Mouse (Mus musculus) liver, postnatal 0 days (tissue): ENCODE measurements around the gene Arhgdia.

ENCODE experiments used
- CTCF ChIP-seq: sonication (generic); IDR thresholded peaks from 2 replicates; pipeline ENCODE4 v1.5.1; 2016; ENCODE audit warnings: antibody characterized with exemption, low read depth
- EP300 ChIP-seq: IDR thresholded peaks from 2 replicates; pipeline ENCODE4 v1.6.1; 2016; ENCODE audit warnings: antibody characterized with exemption, low read depth, mild to moderate bottlenecking

DNA sequence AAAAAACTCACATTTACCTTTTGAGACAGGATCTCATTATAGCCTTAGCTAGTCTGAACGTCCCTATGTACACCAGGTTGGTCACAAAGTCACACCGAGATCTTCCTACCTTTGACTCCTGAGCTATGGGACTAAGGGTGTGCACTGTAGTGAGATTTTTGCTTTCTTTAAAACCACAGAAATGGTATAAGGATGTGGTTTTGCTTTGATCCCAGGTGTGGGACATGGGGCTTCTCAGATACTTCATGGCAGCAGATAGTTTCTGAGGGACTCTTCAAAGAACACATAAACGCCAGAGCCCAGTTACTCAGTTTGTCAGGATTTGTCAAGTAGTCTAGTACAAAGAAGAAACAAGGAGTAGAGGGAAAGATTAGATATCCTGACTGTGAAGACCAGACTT, 19.3 kb upstream of the Arhgdia start:
- TF ChIP-seq CTCF, result no peak
- no peak for TF ChIP-seq EP300
